Mouse (Mus musculus): ENCODE results near the gene Atl1. TPM values are rescaled to one million over a fixed set of nuclear protein-coding genes. Genes with fewer than 3 reads are reported as not detected.

Gene Atl1
- polyA plus RNA-seq, 1 experiment = 54.4 TPM

DNA sequence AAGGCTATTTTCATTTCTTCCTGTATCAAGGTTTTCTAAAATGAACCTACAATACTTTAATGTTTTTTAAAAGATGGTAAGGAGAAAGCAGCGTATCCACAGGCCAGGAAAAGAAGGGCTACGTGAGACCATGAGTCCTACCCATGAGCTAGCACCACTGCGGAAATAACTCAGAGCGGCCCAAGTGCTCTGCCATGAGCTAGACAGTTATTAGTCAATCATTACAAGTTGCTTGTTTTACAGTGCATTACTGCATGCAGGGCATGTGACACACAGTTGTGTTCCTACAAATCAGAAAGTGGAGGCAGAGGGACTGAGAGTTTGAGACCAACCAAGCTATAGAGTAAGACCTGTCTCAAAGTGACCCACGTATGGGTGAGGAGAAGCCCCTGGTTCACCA lies 8.4 kb upstream of the Atl1 start:
- no peaks in the 10 kb centered on the region for H3K36me3 ChIP-seq (ENCODE audit: control insufficient read depth, insufficient read depth, low read length)
- no peak overlapping the region for H3K4me3 ChIP-seq (ENCODE audit: control insufficient read depth, low read depth, low read length)
- no peaks in the 10 kb centered on the region for H3K4me1 ChIP-seq (ENCODE audit: control insufficient read depth, insufficient read depth, low read length)
- no peak overlapping the region for H3K27ac ChIP-seq (ENCODE audit: control insufficient read depth, insufficient read depth, low read depth, low read length)
- H3K27me3 ChIP-seq (ENCODE audit: control insufficient read depth, insufficient read depth, low read length) = no peaks in the 10 kb centered on the region
- TF ChIP-seq POLR2A (IDR thresholded peaks at IDR 0.05; ENCODE audit: control insufficient read depth, low read depth, low read length) = no peak
- TF ChIP-seq CTCF (IDR thresholded peaks at IDR 0.05; ENCODE audit: control insufficient read depth, insufficient read depth, insufficient replicate concordance, low read depth, low read length) = no peak

- no peaks in the 10 kb centered on the region for H3K36me3 ChIP-seq (ENCODE audit: control insufficient read depth, insufficient read depth, low read length)
- no peak overlapping the region for H3K27ac ChIP-seq (ENCODE audit: control insufficient read depth, insufficient read depth, low read depth, low read length)
- H3K4me1 ChIP-seq (ENCODE audit: control insufficient read depth, insufficient read depth, low read length) = no peaks in the 10 kb centered on the region
- H3K27me3 ChIP-seq (ENCODE audit: control insufficient read depth, insufficient read depth, low read length) = no peaks in the 10 kb centered on the region
- TF ChIP-seq CTCF (IDR thresholded peaks at IDR 0.05; ENCODE audit: control insufficient read depth, insufficient read depth, insufficient replicate concordance, low read depth, low read length) = no peak
- no peak for TF ChIP-seq POLR2A (IDR thresholded peaks at IDR 0.05; ENCODE audit: control insufficient read depth, low read depth, low read length)
- no peak overlapping the region for H3K4me3 ChIP-seq (ENCODE audit: control insufficient read depth, low read depth, low read length)
These were observed 7.1 kb upstream of the Atl1 start for GRCm38 (mm10) chr12:69885170-69885923.

DNA sequence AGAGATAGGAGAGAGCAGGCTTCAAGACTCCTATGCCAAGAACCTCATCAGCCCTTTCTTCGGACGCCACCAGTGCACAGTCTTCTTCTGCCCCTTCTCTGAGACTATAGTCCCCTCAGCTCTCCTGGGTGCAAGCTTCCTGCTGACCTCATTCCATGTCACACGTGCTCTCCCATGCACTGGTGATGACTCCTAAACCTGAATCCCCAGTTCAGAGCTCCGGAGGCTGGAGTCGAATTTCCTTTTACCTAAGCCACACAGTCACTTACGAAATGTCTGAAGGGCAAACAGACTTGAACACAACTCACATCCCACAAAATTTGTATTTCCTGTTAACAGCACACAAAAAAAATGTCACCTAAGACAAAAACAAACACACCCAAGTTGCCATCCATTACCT lies 4.6 kb upstream of the Atl1 start:
- H3K36me3 ChIP-seq (ENCODE audit: control insufficient read depth, insufficient read depth, low read length) = no peaks in the 10 kb centered on the region
- H3K4me3 ChIP-seq (ENCODE audit: control insufficient read depth, low read depth, low read length) = no peak overlapping the region
- H3K4me1 ChIP-seq (ENCODE audit: control insufficient read depth, insufficient read depth, low read length) = no peaks in the 10 kb centered on the region
- no peak overlapping the region for H3K27ac ChIP-seq (ENCODE audit: control insufficient read depth, insufficient read depth, low read depth, low read length)
- H3K27me3 ChIP-seq (ENCODE audit: control insufficient read depth, insufficient read depth, low read length) = no peaks in the 10 kb centered on the region
- TF ChIP-seq CTCF (IDR thresholded peaks at IDR 0.05; ENCODE audit: control insufficient read depth, insufficient read depth, insufficient replicate concordance, low read depth, low read length) = no peak
- TF ChIP-seq POLR2A (IDR thresholded peaks at IDR 0.05; ENCODE audit: control insufficient read depth, low read depth, low read length) = no peak

DNA sequence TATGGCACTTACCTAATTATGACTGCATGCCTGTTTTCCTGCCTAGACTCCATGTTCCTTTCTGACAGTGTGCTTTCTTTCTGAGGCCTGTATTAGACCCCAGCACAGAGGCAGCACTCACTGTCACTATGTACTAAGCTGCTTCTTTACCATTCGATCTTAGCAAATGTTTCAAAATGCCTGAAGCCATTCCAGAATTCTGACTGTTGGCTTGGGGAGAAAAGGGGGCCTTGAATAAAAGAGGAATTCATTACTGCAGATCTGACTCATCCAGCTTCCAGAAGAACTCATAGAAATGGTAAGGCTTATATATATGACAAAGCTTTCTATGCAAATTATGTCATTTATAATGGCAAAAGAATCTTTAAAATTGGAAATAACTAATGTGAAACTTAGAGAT lies 4.1 kb upstream of the Atl1 start:
- no peak overlapping the region for H3K27ac ChIP-seq (ENCODE audit: control insufficient read depth, insufficient read depth, low read depth, low read length)
- H3K4me1 ChIP-seq (ENCODE audit: control insufficient read depth, insufficient read depth, low read length) = no peaks in the 10 kb centered on the region
- no peaks in the 10 kb centered on the region for H3K27me3 ChIP-seq (ENCODE audit: control insufficient read depth, insufficient read depth, low read length)
- H3K4me3 ChIP-seq (ENCODE audit: control insufficient read depth, low read depth, low read length) = no peak overlapping the region
- TF ChIP-seq POLR2A (IDR thresholded peaks at IDR 0.05; ENCODE audit: control insufficient read depth, low read depth, low read length) (no peak), CTCF (IDR thresholded peaks at IDR 0.05; ENCODE audit: control insufficient read depth, insufficient read depth, insufficient replicate concordance, low read depth, low read length) (no peak)
- no peaks in the 10 kb centered on the region for H3K36me3 ChIP-seq (ENCODE audit: control insufficient read depth, insufficient read depth, low read length)

DNA sequence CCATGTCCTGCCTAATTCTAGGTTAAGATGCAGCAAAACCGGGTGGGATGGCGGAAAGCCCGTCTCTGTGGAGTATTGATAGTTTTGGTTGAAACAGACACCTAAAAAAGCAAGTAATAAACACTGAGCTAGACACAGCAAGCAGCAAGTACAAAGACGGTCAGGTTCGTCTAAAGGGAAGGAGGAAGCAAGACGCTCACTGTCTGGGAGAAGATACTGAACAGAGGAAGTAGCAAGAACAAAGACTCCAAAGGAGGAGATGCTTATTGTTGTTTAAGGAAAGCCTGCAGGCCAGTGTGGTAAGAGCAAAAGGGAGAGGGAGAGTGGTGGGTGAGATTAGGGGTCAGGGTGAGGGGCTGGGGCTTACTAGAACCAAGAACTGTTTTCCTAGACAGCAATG lies 2.4 kb upstream of the Atl1 start:
- Histone ChIP-seq H3K4me1 (ENCODE audit: control insufficient read depth, insufficient read depth, low read length) (peaks cover 2% of the 10 kb centered on the region), H3K4me3 (ENCODE audit: control insufficient read depth, low read depth, low read length) (no peak overlapping the region), H3K36me3 (ENCODE audit: control insufficient read depth, insufficient read depth, low read length) (no peaks in the 10 kb centered on the region), H3K27me3 (ENCODE audit: control insufficient read depth, insufficient read depth, low read length) (no peaks in the 10 kb centered on the region), H3K27ac (ENCODE audit: control insufficient read depth, insufficient read depth, low read depth, low read length) (no peak overlapping the region)
- TF ChIP-seq POLR2A (IDR thresholded peaks at IDR 0.05; ENCODE audit: control insufficient read depth, low read depth, low read length) (no peak), CTCF (IDR thresholded peaks at IDR 0.05; ENCODE audit: control insufficient read depth, insufficient read depth, insufficient replicate concordance, low read depth, low read length) (no peak)

DNA sequence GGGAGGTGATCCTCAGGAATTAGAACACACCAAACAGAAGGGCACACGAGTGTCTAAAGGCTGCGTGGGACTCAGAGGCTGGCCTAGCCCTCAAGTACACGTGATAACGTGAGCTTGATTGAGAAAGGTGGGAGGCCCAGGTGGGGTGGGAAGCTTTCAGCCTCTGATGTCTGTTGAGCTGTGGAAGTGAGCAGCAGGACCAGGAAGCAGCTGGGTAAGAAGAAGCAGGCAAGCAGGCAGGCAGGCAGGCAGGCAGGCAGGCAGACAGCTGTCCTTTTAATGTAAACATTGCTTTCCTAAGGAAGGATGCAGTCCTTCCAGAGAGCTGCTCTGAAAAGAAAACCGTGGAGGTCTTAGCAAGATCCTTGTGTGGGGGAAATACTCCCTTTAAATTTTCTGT lies 1.9 kb upstream of the Atl1 start:
- Histone ChIP-seq H3K27me3 (ENCODE audit: control insufficient read depth, insufficient read depth, low read length) (no peaks in the 10 kb centered on the region), H3K4me1 (ENCODE audit: control insufficient read depth, insufficient read depth, low read length) (peaks cover 2% of the 10 kb centered on the region), H3K27ac (ENCODE audit: control insufficient read depth, insufficient read depth, low read depth, low read length) (no peak overlapping the region), H3K4me3 (ENCODE audit: control insufficient read depth, low read depth, low read length) (no peak overlapping the region), H3K36me3 (ENCODE audit: control insufficient read depth, insufficient read depth, low read length) (no peaks in the 10 kb centered on the region)
- no peak for TF ChIP-seq POLR2A (IDR thresholded peaks at IDR 0.05; ENCODE audit: control insufficient read depth, low read depth, low read length)
- no peak for TF ChIP-seq CTCF (IDR thresholded peaks at IDR 0.05; ENCODE audit: control insufficient read depth, insufficient read depth, insufficient replicate concordance, low read depth, low read length)

GRCm38 (mm10) chr12:69891721-69892120 lies 693 bp upstream of the Atl1 start:
- peak overlapping the region; percentile 95 for H3K4me3 ChIP-seq (ENCODE audit: control insufficient read depth, low read depth, low read length)
- H3K36me3 ChIP-seq (ENCODE audit: control insufficient read depth, insufficient read depth, low read length) = no peaks in the 10 kb centered on the region

More at GRCm38 (mm10) chr12:69891721-69892120, 693 bp upstream of the Atl1 start:
- Histone ChIP-seq H3K4me1 (ENCODE audit: control insufficient read depth, insufficient read depth, low read length) (peaks cover 2% of the 10 kb centered on the region), H3K27ac (ENCODE audit: control insufficient read depth, insufficient read depth, low read depth, low read length) (peak overlapping the region; percentile 84), H3K27me3 (ENCODE audit: control insufficient read depth, insufficient read depth, low read length) (no peaks in the 10 kb centered on the region)
- TF ChIP-seq POLR2A (IDR thresholded peaks at IDR 0.05; ENCODE audit: control insufficient read depth, low read depth, low read length) = no peak
- TF ChIP-seq CTCF (IDR thresholded peaks at IDR 0.05; ENCODE audit: control insufficient read depth, insufficient read depth, insufficient replicate concordance, low read depth, low read length) = no peak
